Mouse (Mus musculus) layer of hippocampus, adult 9-10 months (tissue): ENCODE data around the gene Fdps.
A peak's percentile ranks its signal among the peaks of the same experiment; 100 is the strongest.

Source experiments
- DNase-seq: peaks from one replicate; pipeline ENCODE4 v3.0.0; 2022; ENCODE audit warnings: low spot score

The Fdps gene

DNA sequence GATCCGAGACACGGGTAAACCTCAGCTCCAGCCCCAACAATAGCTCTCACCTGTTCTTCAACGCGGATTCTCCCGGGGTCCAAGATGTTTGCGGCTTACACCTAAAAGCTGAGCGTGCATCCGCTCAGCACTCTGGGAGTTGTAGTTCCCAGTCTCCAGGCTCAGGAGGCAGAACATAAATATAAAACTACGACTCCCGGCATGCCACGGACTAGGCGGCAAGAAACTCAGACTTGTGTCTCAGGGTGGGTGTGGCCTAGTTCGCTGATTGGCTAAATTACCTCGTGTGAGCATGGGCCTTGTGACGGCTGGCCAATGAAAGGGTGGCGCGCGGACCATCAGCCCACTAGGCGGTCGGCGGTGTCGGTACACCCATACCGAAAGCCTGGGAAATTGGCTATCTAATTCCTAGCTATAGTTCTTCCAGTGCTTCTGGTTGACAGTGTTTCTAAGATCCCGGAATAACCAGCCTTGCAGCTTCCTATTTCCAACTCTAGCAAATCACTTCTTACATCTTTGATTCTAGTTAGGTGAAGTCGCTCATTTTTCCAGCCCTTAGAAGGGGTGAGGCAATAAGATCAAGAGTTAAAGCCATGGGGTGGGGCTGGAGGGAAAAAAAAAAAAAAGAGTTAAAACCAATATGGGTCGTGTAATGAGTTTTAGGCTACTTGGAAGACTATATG is at the start of gene Fdps:
Gene Fdps (minus strand): TSS at position 148 of the 683 bp plus-strand sequence.
- peak; percentile 98 for DNase-seq

DNA sequence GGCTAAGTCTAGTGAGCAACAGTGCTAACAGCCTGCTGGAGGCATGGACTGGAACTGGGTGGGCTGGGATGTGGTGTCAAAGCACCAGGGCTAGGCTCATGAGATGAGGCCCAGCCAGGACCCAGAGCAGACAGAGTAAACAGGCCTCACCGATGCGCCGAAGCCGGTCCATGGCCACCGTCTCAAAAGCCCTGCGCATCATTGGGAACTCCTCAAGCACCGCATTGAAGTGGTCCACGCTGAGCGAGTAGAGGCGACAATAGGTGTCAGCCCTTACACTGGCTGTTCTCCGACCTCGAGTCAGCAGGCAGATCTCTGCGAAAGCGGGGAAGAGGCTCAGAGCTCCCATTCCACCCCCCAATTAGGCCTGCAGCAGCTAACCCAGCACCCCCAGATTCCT is 46.8 kb upstream of the Fdps start:
- no peak for DNase-seq

DNA sequence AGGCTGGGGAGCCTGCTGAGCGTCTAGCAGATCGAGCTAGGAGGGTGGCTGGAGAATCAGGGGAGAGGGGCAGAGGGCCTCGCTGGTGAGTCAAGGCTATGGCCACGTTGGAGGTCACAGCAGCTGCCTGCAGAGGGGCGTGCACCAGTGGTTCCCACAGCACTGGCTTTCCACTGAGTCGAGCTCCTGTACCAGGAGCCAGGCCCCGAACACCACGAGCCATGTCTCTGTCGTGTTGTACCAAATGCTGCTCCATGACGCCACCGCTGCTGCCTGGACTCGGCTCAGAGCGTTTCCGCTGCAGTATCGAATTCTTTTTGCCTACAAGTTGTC is 46.2 kb upstream of the Fdps start:
- no peak for DNase-seq

DNA sequence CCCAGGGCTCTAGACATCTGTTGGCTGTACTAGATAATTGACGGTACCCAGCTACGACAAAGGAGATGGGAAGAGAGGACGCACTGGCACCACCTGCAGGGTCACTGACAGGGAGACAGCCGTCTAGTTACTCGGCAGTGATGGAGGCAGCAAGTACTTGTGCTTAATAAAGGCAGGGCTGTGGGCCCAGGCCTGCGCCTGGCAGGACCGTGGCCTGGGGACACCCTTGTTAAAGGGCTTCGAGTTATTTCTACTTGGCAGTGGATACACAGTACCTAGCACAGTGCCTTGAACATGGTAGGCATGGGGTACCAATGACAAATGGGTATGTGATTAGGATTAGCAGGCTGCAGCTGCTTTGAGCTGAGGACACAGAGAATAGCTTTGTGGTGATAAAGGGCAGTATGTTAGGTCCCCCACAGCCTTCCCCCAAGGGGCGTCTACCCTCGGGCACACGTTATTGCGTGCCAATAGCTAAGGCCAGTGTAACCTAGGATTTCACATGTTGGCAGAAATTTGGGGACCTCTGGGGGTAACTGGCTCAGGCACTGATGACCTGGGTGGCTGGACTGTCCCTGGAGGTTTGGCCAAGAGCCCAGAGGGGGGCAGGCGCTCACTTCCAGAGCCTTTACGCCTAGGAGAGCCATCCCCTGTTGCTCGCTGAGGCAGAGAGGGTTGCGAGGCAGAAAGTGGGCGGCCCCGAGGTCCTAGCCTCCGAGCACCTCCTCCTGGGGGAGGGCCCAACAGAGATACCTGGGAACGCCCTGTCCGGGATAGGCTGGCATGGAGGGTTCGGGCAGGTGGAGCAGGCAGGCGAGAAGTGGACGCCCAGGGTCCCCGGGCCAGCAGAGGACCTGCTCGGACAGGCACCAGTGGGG is 45.6 kb upstream of the Fdps start:
- no peak for DNase-seq

DNA sequence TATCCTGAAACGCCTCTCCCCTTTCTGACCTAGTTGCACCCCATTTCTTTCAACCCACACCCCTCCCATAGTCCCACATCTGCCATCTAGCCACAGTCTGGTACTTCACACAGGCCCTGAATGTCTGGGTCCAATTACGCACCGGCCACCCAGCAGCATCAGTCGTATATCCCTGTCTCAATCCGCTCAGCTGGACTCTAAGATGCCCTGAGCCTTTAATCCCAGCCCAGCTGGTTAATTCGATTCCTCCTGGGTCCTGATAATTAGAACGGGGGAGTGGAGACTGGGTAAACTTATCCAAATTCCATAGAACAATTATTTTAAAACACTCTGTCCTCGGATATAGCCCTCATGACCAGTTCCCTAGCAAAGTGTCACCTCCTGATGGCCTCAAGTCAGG is 43.8 kb upstream of the Fdps start:
- DNase-seq: no peak

DNA sequence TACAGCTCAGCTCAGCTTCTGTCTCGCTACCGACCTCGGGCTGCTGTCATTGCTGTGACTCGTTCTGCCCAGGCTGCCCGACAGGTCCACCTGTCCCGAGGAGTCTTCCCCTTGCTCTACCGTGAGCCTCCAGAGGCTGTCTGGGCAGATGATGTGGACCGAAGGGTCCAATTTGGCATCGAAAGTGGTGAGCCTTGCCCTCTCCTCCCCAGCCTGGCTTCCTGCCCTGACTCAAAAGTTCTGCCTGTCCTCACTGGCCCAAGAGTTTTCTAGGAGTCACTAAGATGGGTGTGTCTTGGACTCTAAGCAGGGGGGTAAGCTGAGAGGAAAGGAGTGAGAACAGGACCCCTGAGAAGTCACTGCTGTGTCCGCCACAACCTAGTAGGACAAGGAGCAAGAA is 43.1 kb upstream of the Fdps start:
- DNase-seq: no peak

DNA sequence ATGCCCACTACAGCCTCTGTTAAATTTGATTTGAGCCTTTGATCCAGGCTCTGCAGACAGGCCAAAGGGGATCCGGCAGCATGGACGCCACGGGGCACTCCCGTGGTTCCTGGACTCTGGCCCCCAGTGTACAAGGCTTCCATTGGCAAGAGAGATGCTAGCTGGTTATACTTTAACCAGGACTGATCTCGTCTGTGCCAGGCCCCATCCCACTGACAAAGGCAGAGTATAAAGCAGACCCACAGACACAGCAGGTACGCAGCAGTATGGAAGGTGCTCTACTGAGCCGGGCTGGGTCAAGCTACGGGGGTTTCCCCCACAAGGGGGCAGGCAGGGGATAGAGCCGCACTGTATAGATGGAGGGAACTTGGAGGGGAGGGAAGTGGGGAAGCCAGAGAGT is 34.6 kb upstream of the Fdps start:
- no peak for DNase-seq

DNA sequence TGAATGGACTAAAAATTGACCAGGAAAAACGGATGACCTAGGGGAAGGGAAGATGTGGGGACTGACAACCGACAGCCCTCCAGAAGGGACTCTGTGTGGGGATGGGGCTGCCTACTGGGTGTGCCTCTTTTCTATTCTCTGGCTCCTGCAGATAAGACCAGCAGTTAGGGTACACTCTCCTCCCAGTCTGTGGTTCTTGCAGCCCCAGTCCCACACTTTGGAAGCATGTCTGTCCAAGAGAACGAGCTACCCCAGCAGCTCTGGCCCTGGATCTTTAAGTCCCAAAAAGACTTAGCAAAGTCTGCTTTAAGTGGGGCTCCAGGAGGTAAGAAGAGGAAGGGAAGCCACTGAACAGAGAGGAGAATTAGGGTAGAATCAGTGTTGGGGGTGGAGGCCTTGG is 34.2 kb upstream of the Fdps start, which contains the start of gene Pklr:
Gene Pklr (plus strand): TSS at position 185 of the 400 bp plus-strand sequence.
- DNase-seq: no peak

DNA sequence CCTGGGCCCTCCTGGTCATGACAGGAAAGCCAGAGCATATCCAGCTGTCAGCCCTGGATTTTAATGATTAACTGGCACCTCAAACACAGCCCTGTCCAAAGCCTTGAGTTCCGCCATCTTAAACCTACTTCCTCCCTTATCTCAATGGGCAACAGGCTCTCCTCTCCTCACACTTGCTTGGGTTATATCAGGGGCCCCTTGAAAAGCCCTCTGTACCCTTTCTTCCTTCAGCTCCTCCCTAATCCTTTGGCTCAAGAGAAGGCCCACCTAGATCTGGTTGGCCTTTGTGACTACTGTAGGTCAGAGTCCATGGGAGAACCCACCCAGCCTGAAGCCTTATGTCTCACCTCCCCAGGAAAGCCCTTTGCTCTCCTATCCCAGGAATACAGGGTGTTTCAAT is 32.0 kb upstream of the Fdps start:
- DNase-seq: no peak

DNA sequence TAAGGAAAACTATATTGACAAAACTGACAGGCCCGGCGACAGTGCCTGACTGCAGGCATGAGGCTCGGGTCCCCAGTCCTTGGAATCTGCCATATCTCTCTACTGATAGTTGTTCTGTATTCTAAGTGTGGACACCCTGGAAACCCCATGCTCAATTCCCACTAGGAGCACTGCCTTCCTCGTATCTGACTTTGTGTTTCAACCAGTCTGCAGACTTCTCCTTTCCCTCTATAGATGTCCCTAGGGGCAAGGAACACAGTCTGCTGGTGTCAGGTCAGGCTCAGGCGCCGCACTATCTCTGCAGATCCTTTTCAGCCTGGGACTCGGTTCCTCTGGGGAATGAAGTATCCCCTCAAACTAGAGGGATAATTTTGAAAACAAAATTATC is 31.3 kb upstream of the Fdps start:
- no peak for DNase-seq

DNA sequence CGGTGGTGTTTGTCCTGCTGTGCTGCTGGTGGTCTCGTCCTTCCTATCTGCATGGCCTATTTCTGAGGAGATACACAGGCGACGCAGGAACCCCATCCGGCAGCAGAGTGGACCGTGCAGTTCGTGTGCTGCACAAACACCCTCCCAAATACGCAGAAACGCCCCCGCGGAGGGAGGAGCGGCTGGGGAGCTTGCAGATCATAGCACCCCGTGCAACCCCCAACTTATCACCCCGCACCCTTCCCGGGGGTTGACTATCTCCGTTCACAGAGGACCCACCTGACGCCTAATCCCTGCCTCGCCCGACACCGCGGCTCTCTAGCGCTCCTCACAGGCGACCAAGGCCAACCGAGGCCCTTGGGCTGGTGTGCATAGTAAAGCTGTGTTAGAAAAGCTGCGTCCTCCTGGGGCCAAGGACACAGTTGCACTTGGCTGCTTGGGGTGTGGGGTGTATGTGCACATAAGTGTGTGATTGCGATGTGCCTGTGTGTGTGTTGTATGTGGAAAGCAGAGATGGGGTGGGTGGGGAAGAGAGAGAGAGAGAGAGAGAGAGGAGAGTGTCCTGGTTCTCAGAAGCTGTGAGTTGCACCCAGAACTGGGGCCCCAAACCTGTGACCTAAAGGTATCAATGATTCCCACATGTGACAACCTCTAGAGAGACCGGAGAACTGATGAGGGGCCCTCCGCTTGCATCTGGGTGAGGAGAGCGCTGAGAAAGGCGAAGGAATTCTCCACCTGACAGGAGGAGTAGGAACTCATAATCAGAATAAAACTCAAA is 30.7 kb upstream of the Fdps start:
- no peak for DNase-seq

DNA sequence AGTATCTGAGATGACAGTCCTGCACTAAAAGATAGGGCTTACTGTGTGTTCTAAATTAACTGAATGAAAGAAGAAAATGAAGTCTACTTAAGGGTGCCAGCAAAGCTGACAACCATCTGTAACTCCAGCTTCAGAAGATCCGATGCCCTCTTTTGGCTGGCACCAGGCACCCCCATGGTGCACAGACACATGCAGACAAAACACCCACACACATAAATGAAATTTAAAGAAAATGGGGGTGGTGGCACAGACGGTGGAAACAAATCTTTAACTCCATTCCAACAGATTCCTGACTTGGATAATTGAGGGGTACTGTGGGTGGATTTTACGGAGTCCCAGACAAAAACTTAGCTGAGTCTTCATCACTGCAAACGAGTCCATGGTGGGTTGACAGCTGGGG is 30.1 kb upstream of the Fdps start:
- peak; percentile 37 for DNase-seq

DNA sequence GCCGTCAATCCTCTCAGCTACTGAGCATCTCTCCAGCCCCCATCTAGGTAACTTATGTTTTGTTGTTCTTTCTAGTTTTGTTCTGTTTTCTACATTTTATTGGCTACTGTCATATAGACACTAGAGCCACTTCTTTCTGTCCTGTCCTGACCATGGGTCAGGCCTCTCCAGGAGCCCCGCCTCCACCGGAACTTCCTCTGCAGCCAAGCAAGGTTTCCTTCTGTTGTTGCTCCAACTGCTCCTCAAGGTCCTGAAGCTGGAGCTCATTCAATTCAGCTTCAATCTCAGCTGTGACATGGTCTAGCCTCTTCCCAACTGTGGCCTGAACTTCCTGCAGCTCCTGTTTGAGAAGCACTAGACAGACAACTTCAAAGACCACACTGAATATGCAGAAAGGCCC is 28.1 kb upstream of the Fdps start:
- no peak for DNase-seq

DNA sequence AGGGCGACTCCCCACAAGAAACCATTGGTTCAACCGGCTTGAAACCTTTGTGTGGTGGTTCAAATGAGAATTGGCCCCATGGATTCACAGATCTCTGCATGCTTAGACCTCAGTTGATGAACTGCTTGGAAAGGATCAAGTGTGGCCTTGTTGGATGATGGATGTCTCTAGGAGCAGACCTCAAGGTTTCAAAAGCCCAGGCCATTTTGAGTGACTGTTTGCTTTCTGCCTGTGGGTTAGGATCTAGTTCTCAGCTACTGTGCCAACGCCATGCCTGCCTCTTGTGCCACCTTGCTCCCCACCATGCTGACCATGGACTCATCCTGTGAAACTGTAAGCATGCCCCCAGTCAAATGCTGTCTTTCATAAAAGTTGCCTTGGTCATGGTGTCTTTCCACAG is 24.2 kb upstream of the Fdps start:
- no peak for DNase-seq

DNA sequence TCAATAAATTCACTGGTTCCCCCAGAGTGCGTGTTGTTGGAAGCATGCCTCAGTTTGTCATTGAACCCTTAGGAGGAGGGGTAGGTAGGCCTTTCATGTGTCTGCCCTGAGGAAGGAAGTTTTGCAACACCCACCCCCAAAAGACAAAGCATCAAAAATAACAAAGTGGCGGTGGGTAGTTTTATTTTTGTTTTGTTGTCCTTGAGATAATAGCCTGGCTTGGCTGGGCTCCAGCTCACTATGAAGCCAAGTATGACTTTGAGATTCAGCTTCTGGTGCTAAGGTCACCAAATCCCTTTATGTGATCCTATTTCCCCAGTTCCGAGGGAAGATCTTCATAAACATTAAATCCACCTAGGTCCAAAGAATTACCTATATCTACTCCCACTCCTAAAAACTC is 22.5 kb upstream of the Fdps start:
- DNase-seq: no peak

DNA sequence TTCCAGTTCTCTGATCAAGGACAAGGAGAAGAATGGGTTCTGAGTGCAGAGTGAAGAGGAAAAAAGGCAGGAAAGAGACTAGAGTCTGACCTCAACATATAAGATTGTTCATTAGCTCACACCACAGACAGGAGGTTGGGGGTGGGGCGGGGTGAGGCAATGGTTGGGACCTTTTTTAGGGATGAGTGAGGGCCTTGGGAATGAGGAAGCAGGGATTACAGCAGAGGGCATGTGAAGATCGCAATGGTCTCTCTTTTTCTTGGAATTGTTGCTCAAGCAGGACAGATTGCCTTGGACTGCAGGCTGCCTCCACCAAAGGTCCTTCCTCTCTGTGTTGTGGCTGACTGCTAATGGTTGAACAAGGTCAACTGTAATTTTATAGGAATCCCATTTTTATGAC is 21.6 kb upstream of the Fdps start:
- DNase-seq: no peak

DNA sequence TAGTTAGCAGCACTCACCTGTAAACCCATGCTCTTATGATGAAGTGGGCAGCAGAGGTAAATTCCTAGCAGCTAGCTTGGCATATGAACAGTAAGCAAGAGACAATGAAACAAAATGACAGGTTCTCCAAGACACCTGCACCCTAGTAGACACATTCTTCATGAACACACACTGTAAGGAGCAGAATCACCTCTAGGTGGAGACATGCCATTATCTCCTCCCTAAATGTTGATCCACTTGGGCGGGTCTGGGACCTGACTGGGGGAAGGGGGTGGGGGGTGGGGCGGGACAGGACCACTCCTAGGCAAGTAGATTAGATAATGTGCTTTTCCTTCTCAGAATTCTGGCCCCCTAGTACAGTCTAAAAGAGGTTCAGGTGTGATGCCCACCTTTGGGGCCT is 13.8 kb upstream of the Fdps start:
- DNase-seq: no peak

DNA sequence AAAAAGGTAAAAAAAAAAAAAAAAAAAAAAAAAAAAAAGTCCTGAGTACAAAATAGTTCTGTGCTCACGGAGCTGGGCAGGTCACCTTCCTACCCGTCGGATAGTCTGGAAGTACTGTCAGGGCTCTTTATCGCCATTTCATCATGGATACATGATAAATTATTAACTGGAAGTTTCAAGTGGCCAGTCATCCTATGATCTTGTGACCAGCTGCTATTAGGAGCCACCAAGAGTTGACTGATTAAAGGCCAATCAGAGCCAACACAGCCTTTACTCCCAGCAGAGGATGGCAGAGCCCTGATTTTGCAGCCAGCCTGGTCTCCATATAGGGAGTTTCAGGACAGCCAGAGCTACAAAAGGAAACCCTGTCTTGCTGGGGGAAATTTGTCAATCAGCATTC is 11.3 kb upstream of the Fdps start:
- DNase-seq: no peak

DNA sequence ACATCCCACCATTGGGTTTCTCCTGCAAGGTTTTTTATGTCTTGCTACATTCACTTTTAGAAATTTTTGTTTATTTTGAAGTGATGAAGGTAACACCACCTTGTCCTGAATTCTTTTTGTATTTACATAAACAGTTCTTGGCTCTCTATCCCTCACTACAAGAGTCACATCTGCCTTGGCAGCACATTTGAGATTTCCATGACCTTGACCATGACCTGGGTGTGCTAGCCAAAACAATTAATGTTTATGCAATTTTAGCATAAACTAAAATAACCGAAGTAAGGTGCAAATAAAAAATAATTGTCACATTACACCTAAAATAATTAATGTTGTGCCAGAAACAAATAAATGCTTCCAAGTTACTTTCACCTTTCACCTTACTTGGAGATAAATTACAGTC is 6.4 kb upstream of the Fdps start:
- DNase-seq: no peak

DNA sequence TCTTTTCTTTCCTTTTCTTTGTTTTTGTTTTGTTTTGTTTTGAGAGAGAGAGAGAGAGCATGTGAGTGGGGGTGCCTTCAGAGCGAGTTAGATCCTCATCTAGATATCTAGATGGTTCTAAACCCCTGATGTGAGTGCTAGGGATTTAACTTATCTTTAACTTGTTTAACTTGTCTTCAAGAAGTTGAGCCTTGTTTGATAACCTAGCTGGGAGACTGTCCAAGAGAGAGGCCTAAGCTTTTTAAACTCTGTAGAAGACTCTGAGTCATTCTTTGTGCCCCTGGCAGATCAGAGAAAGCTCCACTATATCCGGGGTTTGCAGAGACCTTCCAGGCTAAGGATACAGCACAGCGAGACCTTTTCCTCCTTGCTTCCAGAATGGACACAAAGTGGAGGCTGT is 5.8 kb upstream of the Fdps start:
- DNase-seq: no peak

DNA sequence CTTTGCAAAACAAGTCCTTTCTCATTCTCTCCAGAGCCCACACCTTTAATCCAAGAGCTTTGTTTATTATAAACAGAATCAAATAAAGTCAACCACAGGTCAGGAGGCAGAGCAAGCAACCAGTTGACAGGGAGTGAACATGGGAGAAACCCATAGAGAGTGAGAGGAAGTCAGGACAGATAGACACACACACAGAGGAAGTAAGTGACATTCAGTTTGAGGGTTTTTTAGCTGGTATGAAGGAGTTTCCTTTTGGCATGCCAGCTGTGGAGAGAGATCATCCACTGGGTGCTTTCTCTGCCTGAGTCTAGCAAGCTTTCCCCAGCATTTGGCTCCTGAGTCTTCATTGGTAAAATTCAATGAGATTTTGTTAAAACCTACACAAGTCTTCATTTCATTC is 5.1 kb upstream of the Fdps start:
- no peak for DNase-seq

DNA sequence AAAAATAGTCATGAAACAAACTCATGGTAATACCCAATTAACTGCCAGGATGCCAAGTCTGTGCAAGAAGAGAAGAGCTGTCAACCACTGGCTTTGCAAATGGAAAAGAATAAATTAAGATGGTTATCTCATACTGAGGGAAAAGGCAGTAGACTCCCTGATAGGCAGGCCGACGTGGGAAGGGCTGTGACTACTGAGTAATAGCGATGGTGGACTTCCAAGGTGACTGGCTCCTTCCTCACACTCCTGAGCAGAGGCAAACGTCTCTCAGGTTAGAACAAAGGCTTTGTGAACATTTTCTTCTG is 1.5 kb upstream of the Fdps start:
- no peak for DNase-seq
